Mouse (Mus musculus) kidney, embryonic 16.5 days (tissue): ENCODE data around the gene Inpp5f. TPM values are rescaled to one million over a fixed set of nuclear protein-coding genes. Genes with fewer than 3 reads are reported as not detected.

Experiments
- ATAC-seq: fragments of 200-750 bp; cut with Nextera tagmentation; 2 replicates; pipeline ENCODE4 v1.8.0; 2017; ENCODE audit warnings: moderate TSS enrichment; ENCODE audit not compliant: low FRiP score, low TSS enrichment
- H3K27ac ChIP-seq: fragments of 300-500 bp; sonication (generic); 2 replicates; pipeline ENCODE4 v1.5.1; 2014; ENCODE audit warnings: low read length
- H3K27me3 ChIP-seq: fragments of 300-500 bp; sonication (generic); 2 replicates; pipeline ENCODE4 v1.6.1; 2014; ENCODE audit warnings: low read length, control low read depth, mixed read lengths; ENCODE audit not compliant: insufficient read depth
- H3K36me3 ChIP-seq: fragments of 300-500 bp; sonication (generic); 2 replicates; pipeline ENCODE4 v1.6.1; 2014; ENCODE audit warnings: low read length, control low read depth, mixed read lengths; ENCODE audit not compliant: insufficient read depth
- H3K4me1 ChIP-seq: fragments of 300-500 bp; sonication (generic); 2 replicates; pipeline ENCODE4 v1.6.1; 2014; ENCODE audit warnings: low read length, control low read depth, mixed read lengths; ENCODE audit not compliant: insufficient read depth
- H3K4me2 ChIP-seq: fragments of 300-500 bp; sonication (generic); replicated peaks from 2 replicates; pipeline ENCODE4 v1.6.1; 2014; ENCODE audit warnings: low read depth, low read length
- H3K4me3 ChIP-seq: fragments of 300-500 bp; sonication (generic); 2 replicates; pipeline ENCODE4 v1.5.1; 2014; ENCODE audit warnings: mild to moderate bottlenecking, low read length
- H3K9ac ChIP-seq: fragments of 300-500 bp; sonication (generic); replicated peaks from 2 replicates; pipeline ENCODE4 v1.6.1; 2014; ENCODE audit warnings: low read length
- H3K9me3 ChIP-seq: fragments of 300-500 bp; sonication (generic); 2 replicates; pipeline ENCODE4 v1.6.1; 2016; ENCODE audit warnings: low read length, control low read depth
- WGBS: fragments of 180-500 bp; shearing (Covaris S2); extraction: QIAGEN DNeasy Blood & Tissue Kit; methylation state at CpG from one replicate; pipeline ENCODE4 v1.1.7; 2014; 5-methylcytosine and 5-hydroxymethylcytosine counted together
- polyA plus RNA-seq: library from polyadenylated mRNA; unstranded; fragments of >200 nt; fragmentation: Nextera tagmentation; extraction: Ambion mirVana; gene quantifications from 2 replicates; pipeline ENCODE4 v1.2.1, GENCODE M21; 2015

Inpp5f gene
- polyA plus RNA-seq, 1 experiment from 2014 or later = 24.5 TPM

- no peak overlapping the region for H3K9ac ChIP-seq
- no peaks in the 10 kb centered on the region for H3K4me1 ChIP-seq
- no peaks in the 10 kb centered on the region for H3K36me3 ChIP-seq
- H3K4me2 ChIP-seq = no peak overlapping the region
- no peaks in the 10 kb centered on the region for H3K9me3 ChIP-seq
- no peaks in the 10 kb centered on the region for H3K27me3 ChIP-seq
- H3K27ac ChIP-seq = no peak overlapping the region
- no peak overlapping the region for H3K4me3 ChIP-seq
- ATAC-seq = no peak
- 32% methylated on average over 2 of the region's 2 CpGs for WGBS
These were observed 35.3 kb upstream of the Inpp5f start for GRCm38 (mm10) chr7:128575794-128576193.

GRCm38 (mm10) chr7:128577607-128578006 lies 33.5 kb upstream of the Inpp5f start:
- no peaks in the 10 kb centered on the region for H3K27me3 ChIP-seq
- ATAC-seq = no peak
- 12% methylated on average over 1 of the region's 1 CpGs for WGBS
- no peaks in the 10 kb centered on the region for H3K36me3 ChIP-seq
- H3K9ac ChIP-seq = no peak overlapping the region
- no peak overlapping the region for H3K4me3 ChIP-seq
- H3K4me2 ChIP-seq = no peak overlapping the region
- no peak overlapping the region for H3K27ac ChIP-seq
- H3K9me3 ChIP-seq = no peaks in the 10 kb centered on the region
- no peaks in the 10 kb centered on the region for H3K4me1 ChIP-seq

DNA sequence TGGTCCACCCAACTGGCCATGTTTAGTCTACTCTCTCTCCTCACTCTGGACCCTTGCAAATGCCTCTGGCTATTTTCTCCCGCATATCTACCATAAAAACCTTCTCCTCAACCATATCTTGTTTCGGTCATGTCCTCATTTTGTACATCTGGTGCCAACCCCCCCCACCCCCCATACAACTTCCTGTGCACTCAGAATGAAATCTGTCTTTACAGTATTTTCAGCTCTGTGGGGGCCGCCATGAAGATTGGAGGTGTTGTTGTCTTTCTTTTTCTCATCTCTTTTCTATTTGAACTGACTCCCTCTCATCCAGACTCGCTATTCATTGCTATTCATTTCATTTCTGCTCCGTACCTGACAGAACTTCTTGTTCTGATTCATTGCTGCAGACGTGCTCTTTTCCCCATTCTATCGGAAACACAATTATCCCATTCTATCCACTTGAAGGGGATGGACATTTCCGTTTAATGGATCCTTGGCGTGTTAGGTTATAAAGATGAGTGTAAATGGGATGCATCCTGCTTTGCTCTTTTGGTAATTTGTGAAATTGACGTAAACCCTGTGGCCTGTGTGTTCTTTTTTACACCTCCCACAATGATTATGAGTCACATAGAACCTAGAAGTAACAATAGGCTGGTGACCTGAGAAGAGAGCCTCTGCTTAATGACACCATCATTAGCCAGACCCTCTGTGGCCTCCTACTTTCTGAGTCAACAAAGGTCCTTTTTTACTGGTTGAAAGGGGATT lies 32.8 kb upstream of the Inpp5f start:
- H3K4me1 ChIP-seq = no peaks in the 10 kb centered on the region
- H3K9ac ChIP-seq = no peak overlapping the region
- no peaks in the 10 kb centered on the region for H3K36me3 ChIP-seq
- WGBS = 68% methylated on average over 10 of the region's 10 CpGs
- H3K4me2 ChIP-seq = no peak overlapping the region
- H3K27ac ChIP-seq = no peak overlapping the region
- ATAC-seq = no peak
- H3K9me3 ChIP-seq = no peaks in the 10 kb centered on the region
- H3K27me3 ChIP-seq = no peaks in the 10 kb centered on the region
- no peak overlapping the region for H3K4me3 ChIP-seq

DNA sequence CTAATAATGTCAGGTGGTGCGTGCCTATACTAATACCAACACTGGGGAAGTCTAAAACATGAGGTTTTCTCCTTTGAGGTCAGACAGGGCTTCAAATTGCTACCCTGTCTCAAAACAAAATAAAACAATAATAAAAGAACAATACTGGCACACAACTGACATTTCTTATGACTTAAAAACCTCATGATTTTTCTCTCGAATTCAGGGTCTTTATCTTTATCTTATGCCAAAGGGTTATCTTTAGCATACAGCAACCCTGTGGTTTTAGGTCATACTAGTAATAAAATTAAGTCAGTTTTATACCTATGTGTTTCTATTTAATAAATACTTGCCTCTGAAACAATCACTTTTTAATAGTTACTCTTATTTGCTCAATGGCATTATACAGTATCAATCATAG lies 31.7 kb upstream of the Inpp5f start:
- Histone ChIP-seq H3K9ac (no peak overlapping the region), H3K27ac (no peak overlapping the region), H3K4me2 (no peak overlapping the region), H3K36me3 (no peaks in the 10 kb centered on the region), H3K9me3 (no peaks in the 10 kb centered on the region), H3K27me3 (no peaks in the 10 kb centered on the region), H3K4me3 (no peak overlapping the region), H3K4me1 (no peaks in the 10 kb centered on the region)
- ATAC-seq = no peak
- WGBS = 85% methylated on average over 2 of the region's 2 CpGs

- no peak overlapping the region for H3K27ac ChIP-seq
- ATAC-seq = no peak
- H3K4me3 ChIP-seq = no peak overlapping the region
- H3K36me3 ChIP-seq = no peaks in the 10 kb centered on the region
- WGBS = 94% methylated on average over 6 of the region's 6 CpGs
- H3K9me3 ChIP-seq = no peaks in the 10 kb centered on the region
- no peaks in the 10 kb centered on the region for H3K4me1 ChIP-seq
- H3K4me2 ChIP-seq = no peak overlapping the region
- no peaks in the 10 kb centered on the region for H3K27me3 ChIP-seq
- H3K9ac ChIP-seq = no peak overlapping the region
These were observed 30.8 kb upstream of the Inpp5f start for GRCm38 (mm10) chr7:128580318-128580717.

DNA sequence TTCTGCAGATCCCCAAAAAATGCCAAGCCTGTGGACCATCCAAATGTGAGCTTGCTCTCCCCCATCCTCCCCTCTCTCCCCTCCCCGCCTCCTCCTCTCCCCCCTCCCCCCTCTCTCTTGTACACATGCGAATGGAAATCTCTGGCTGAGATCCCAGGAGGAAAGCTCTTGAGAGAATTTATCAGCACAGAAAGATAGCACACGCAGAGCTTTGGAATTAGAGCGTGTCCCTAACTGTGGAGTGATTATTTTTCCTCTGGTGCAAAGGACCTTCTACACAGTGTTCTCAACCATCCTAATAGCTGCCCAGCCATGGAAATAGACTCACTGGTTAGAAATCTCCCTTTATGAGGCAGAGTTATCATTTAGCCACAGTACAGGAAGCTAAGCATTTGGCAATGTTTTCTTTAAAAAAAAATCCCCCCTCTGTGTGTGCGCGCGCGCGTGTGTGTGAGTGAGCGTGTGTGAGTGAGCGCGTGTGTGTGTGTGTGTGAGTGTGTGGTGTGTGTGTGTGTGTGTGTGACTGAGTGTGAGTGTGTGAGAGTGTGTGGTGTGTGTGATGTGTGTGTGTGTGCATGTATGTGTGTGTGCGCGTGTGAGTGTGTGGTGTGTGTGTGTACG lies 29.2 kb upstream of the Inpp5f start:
- no peak overlapping the region for H3K9ac ChIP-seq
- no peaks in the 10 kb centered on the region for H3K4me1 ChIP-seq
- H3K4me3 ChIP-seq = no peak overlapping the region
- H3K4me2 ChIP-seq = no peak overlapping the region
- WGBS = 77% methylated on average over 15 of the region's 15 CpGs
- H3K9me3 ChIP-seq = no peaks in the 10 kb centered on the region
- H3K36me3 ChIP-seq = no peaks in the 10 kb centered on the region
- ATAC-seq = no peak
- H3K27ac ChIP-seq = no peak overlapping the region
- H3K27me3 ChIP-seq = no peaks in the 10 kb centered on the region

GRCm38 (mm10) chr7:128583213-128583948 lies 27.7 kb upstream of the Inpp5f start:
- no peak overlapping the region for H3K4me3 ChIP-seq
- no peak overlapping the region for H3K27ac ChIP-seq
- no peaks in the 10 kb centered on the region for H3K9me3 ChIP-seq
- H3K4me1 ChIP-seq = no peaks in the 10 kb centered on the region
- no peak overlapping the region for H3K9ac ChIP-seq
- 76% methylated on average over 6 of the region's 6 CpGs for WGBS
- ATAC-seq = no peak
- no peaks in the 10 kb centered on the region for H3K36me3 ChIP-seq
- no peaks in the 10 kb centered on the region for H3K27me3 ChIP-seq
- H3K4me2 ChIP-seq = no peak overlapping the region

DNA sequence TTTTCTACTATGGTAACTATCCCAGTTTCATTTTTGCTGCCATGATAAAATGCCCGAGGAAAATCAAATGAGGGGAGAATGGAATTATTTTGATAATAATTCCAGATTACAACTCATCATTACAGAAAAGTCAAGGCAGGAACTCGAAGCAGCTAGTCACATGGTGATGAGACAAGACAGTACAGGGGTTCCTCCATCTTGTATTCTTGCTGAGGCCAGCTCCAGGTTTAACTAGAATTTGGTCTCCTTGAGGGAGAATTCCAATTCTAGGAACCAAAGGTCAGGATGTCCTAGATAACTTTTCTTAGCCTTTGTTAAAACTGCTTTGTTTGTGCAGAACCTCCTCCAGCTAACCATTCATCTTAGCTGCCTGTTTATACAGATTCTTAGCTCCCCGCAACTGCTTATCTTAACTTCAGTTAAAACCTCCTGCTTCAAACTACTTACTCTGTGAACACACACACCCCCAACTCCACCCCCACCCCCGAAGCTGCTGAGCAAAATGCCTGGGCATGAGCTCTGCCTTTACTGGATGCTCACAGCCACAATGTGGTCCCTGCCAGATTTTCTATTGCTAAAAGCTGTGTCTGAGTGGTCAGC lies 23.7 kb upstream of the Inpp5f start:
- no peak overlapping the region for H3K27ac ChIP-seq
- no peak overlapping the region for H3K4me3 ChIP-seq
- WGBS = 64% methylated on average over 4 of the region's 4 CpGs
- no peaks in the 10 kb centered on the region for H3K27me3 ChIP-seq
- H3K4me1 ChIP-seq = peaks cover 11% of the 10 kb centered on the region
- H3K9me3 ChIP-seq = no peaks in the 10 kb centered on the region
- no peaks in the 10 kb centered on the region for H3K36me3 ChIP-seq
- no peak overlapping the region for H3K4me2 ChIP-seq
- ATAC-seq = no peak
- H3K9ac ChIP-seq = no peak overlapping the region

DNA sequence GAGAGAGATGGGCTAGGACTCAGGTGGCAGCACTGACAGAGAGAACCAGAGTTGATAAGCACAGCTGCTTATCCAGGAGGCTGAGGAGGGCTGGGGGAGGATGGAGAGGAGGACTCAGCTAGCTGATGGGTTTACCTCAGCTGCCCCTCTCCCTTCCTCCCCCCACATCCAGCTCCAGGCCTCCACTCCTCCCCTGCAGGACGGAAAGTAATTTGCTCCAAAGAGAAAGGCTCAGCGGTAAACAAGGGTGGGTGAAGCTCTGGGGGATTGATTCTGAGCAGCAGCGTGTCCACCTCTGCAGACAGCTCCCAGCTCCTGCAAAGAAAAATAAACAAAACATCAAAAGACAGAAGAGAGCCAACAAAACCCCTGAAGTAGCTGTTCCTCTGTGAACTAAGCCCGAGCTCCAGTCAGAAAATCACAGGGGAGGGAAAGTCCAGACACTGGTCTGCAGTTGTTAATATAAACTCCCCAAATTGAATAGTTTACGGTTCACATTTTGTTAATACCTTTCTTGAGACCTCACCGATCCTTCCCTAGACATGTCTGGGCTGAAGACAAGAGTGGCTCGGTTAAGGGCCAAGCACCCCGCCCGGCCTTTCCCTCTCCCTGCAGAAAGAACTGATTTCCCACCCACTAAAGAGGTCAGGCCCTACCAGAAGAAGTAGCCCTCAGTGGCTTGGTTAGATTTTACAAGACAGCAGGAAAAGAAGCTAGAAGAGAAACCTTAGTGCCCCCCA lies 19.6 kb upstream of the Inpp5f start:
- 17% methylated on average over 9 of the region's 9 CpGs for WGBS
- Histone ChIP-seq H3K9ac (0 out of 2 replicates have a peak overlapping the region, but pooled peaks have one; percentile 7), H3K9me3 (no peaks in the 10 kb centered on the region), H3K4me2 (peak overlapping the region; percentile 3; the same call in 1 of the 2 replicates), H3K4me1 (peaks cover 21% of the 10 kb centered on the region), H3K27me3 (no peaks in the 10 kb centered on the region), H3K27ac (peak overlapping the region; percentile 48), H3K4me3 (no peak overlapping the region), H3K36me3 (no peaks in the 10 kb centered on the region)
- peak; percentile 80 for ATAC-seq
